Mouse (Mus musculus): ENCODE data around the gene Fat1.

DNA sequence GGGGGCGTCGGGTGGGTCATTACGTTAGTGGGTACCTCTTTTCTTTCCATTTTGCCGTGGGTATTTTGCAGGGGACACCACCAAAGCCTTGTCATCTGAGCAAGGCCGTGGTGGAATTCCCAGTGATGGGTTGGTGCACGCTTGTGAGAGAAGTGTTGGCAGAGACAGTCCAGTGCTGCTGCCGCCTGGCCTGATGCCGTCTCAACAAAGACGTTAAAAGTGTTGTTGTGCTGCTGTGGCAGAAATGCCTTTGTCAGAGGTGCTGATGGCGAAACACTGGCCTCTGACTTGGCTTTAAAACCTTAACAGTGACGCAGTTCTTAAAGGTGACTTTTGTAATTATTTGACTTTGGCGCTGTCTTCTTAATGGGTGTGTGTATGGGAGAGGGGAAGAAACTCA is 34.8 kb downstream of the Fat1 start:
- TF ChIP-seq TAL1 (conservative IDR thresholded peaks at IDR 0.05; ENCODE audit: low read depth, low read length) (no peak), CTCF (IDR thresholded peaks at IDR 0.05; ENCODE audit: low read depth, low read length) (no peak), GATA2 (IDR thresholded peaks at IDR 0.05; ENCODE audit: borderline replicate concordance, low read depth, low read length) (no peak), GATA1 (IDR thresholded peaks at IDR 0.05; ENCODE audit: borderline replicate concordance, low read length) (no peak), POLR2AphosphoS5 (IDR thresholded peaks at IDR 0.05; ENCODE audit: insufficient replicate concordance, low read depth, low read length) (no peak)
